Mouse (Mus musculus) A20 (cell line): ENCODE measurements around the gene Sntn.

Source experiments
- DNase-seq: peaks from one replicate; pipeline ENCODE4 v3.0.0-alpha.2; 2011; ENCODE audit warnings: low read depth, low spot score

Gene Sntn

DNA sequence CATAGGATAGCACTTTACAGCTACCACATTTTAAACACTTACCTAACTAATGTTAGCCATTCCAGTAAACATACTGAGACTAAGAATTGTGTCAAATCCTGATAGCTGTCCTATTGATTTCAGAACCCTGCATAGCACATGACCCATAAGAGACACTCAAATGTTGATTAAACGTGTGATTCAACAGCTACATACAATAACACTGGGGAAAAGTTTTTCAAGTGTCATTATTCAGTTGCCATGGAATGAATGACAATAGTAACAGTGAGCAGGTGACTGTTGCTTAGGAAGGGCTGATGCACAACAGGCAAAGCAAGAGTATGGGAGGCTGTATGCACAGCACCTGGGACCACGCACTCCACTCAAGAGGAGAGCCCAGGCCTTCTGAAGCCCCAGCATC lies at the start of gene Sntn:
Sntn (plus strand) TSS at position 301 of the 400 bp plus-strand sequence.
- DNase-seq, result no peak

DNA sequence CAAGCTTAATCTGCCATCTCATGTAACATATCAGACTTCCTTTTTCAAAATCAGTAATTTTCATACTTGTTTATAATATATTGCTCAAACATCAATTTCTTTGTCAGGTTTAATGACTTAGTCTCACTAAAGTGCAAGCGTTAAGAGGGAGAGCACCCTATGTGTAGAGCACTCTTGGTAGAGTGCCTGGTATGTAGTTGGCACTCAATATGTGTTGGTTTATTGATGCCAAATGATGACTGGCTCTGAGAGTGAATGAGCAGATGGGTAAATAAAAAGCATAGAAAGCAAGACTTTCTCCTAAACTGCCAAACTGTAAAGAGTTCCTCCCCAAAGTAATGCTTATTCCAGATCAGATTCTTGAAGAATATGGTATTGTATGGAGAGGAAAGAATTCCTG lies 20.8 kb upstream of the Sntn start:
- no peak for DNase-seq

DNA sequence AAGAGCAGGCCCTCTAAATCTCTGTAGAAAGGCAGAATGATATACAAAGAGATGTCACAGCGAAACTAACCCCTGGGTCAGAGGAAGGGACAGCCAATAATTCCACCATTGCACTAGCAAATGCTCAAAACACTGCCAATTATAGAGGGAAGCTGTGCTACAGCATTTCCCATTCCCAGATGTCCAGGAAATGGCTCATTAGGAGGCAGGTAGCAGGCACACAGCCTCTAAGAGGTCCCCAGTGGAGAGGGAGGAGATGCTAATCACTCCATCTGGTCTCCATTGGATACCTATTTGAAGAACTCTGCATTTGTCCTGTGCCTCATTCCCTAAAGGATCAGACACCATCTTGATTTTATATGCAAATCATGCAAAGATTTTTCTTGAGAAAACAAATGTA lies 19.6 kb upstream of the Sntn start:
- DNase-seq, result no peak

GRCm38 (mm10) chr14:13651541-13652298 lies 19.0 kb upstream of the Sntn start:
- no peak for DNase-seq

DNA sequence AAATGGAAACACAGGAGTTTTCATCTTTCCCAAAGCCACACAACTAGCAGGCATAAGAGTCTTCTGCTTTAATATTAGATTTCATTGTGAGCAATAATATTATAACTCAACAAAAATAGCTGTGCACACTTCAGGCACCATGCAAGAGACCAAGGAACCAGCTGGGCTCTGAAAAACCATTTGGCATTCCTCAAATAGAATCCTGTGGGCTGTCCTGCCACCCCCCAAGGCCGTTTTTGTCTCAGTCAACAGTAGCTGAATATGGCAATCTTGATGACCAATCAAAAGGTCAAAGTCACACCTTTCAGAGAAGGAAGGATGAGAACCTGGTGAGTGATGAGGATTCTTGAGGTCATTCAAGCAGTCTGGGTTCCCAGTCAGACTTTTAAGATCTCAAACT lies 16.0 kb downstream of the Sntn start:
- no peak for DNase-seq

- no peak for DNase-seq
Observed at GRCm38 (mm10) chr14:13690426-13690825, 19.8 kb downstream of the Sntn start.

DNA sequence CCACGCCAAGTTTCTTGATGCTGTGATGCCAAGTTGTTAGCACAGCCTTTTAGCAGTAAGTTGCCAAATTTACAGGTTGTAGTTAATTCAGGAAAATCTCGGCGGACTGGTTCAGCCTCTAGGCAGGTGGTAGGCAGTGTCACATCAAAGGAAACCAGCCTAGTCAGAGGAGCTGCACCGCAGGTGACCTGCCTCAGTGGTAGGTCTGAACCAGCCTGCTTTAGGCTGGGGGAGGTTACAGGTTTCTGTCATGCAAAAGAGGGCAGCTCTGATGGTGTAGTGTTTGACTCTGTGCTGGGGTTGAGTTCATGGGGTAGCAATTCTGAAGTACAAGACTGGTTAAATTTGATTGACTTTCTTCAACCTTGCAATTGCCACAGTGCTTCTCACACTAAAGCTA lies 61.6 kb downstream of the Sntn start:
- no peak for DNase-seq
